Mouse (Mus musculus) thymus, adult 2 months (tissue): ENCODE results near the gene Ppp1r10.

Source experiments
- CTCF ChIP-seq: fragments of 200-500 bp; IDR thresholded peaks from 2 replicates; pipeline ENCODE4 v1.5.1; 2012; ENCODE audit warnings: mild to moderate bottlenecking, control low read depth, low read length, moderate library complexity, borderline replicate concordance; ENCODE audit not compliant: control insufficient read depth, poor library complexity, insufficient read depth; ENCODE audit errors: extremely low read depth
- POLR2A ChIP-seq: fragments of 200-500 bp; IDR thresholded peaks from 2 replicates; pipeline ENCODE4 v1.6.1; 2012; ENCODE audit warnings: mild to moderate bottlenecking, low read length, control low read depth, moderate library complexity; ENCODE audit not compliant: control insufficient read depth, poor library complexity, insufficient read depth; ENCODE audit errors: extremely low read depth

DNA sequence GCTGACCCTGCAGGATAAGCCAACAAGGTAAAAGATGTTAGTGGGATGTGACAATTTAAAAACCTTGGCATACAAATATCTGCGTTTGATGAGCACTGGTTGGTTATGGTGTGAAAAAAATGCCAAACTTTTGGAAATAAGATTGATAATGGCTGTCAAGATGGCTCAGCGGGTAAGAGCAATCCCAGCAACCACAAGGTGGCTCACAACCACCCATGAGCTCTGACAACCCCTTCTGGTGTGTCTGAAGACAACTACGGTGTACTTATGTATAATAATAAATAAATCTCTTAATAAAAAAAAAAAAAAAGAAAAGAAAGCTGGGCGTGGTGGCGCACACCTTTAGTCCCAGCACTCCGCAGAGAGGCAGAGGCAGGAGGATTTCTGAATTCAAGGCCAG lies 1.3 kb upstream of the Ppp1r10 start:
- TF ChIP-seq CTCF (no peak), POLR2A (no peak)
